Mouse (Mus musculus) bone marrow macrophage, adult 2 months (primary cell): ENCODE data around the gene Mapk1ip1l. TPM values are rescaled to one million over a fixed set of nuclear protein-coding genes. Genes with fewer than 3 reads are reported as not detected.

Source experiments
- H3K27ac ChIP-seq: 2 replicates; pipeline ENCODE4 v1.5.1; 2012; ENCODE audit warnings: low read depth, low read length; ENCODE audit not compliant: insufficient read depth
- H3K4me1 ChIP-seq: 2 replicates; pipeline ENCODE4 v1.6.1; 2012; ENCODE audit warnings: low read length; ENCODE audit not compliant: control insufficient read depth, insufficient read depth
- H3K4me3 ChIP-seq: 2 replicates; pipeline ENCODE4 v1.5.1; 2012; ENCODE audit warnings: mild to moderate bottlenecking, low read length, moderate library complexity; ENCODE audit not compliant: insufficient read depth
- CTCF ChIP-seq: IDR thresholded peaks from 2 replicates; pipeline ENCODE4 v1.5.1; 2012; ENCODE audit warnings: low read depth, mild to moderate bottlenecking, low read length, moderate library complexity
- POLR2A ChIP-seq: IDR thresholded peaks from 2 replicates; pipeline ENCODE4 v1.6.1; 2012; ENCODE audit warnings: mild to moderate bottlenecking, low read depth, low read length, borderline replicate concordance
- polyA plus RNA-seq: library from polyadenylated mRNA; stranded (reverse); fragments of >200 nt; gene quantifications from 2 replicates; pipeline ENCODE4 v1.2.4, GENCODE M21; 2012; ENCODE audit not compliant: missing spikeins, insufficient read depth, insufficient read length

The Mapk1ip1l gene
- polyA plus RNA-seq = 58.0 and 60.7 TPM in 2 replicates

- H3K27ac ChIP-seq = peak within 1 kb of the TSS; percentile 79
- H3K4me1 ChIP-seq = peaks cover 17% of the 10 kb centered on the region
- TF ChIP-seq POLR2A (no peak), CTCF (peak; percentile 43; the same call in 1 of the 2 replicates)
- peak within 1 kb of the TSS; percentile 97 for H3K4me3 ChIP-seq
These were observed at the start of gene Mapk1ip1l for GRCm38 (mm10) chr14:47297785-47298407. Gene Mapk1ip1l, plus strand, starts transcription at chr14:47298266.

GRCm38 (mm10) chr14:47249839-47250238 is 48.2 kb upstream of the Mapk1ip1l start:
- TF ChIP-seq CTCF (no peak), POLR2A (no peak)
- Histone ChIP-seq H3K4me3 (no peak overlapping the region), H3K4me1 (no peaks in the 10 kb centered on the region), H3K27ac (no peak overlapping the region)

- no peak overlapping the region for H3K4me3 ChIP-seq
- H3K4me1 ChIP-seq = no peaks in the 10 kb centered on the region
- H3K27ac ChIP-seq = no peak overlapping the region
- TF ChIP-seq CTCF = no peak
- no peak for TF ChIP-seq POLR2A
These were observed 33.2 kb upstream of the Mapk1ip1l start for GRCm38 (mm10) chr14:47264866-47265265.

GRCm38 (mm10) chr14:47265829-47266228 is 32.2 kb upstream of the Mapk1ip1l start:
- Histone ChIP-seq H3K4me1 (no peaks in the 10 kb centered on the region), H3K4me3 (no peak overlapping the region), H3K27ac (no peak overlapping the region)
- no peak for TF ChIP-seq POLR2A
- TF ChIP-seq CTCF = no peak

GRCm38 (mm10) chr14:47269056-47269455 is 29.0 kb upstream of the Mapk1ip1l start:
- Histone ChIP-seq H3K4me3 (no peak overlapping the region), H3K27ac (no peak overlapping the region), H3K4me1 (no peaks in the 10 kb centered on the region)
- no peak for TF ChIP-seq POLR2A
- TF ChIP-seq CTCF = no peak

GRCm38 (mm10) chr14:47269706-47270105 is 28.4 kb upstream of the Mapk1ip1l start:
- TF ChIP-seq CTCF = no peak
- TF ChIP-seq POLR2A = no peak
- H3K4me3 ChIP-seq = no peak overlapping the region
- H3K27ac ChIP-seq = no peak overlapping the region
- no peaks in the 10 kb centered on the region for H3K4me1 ChIP-seq

GRCm38 (mm10) chr14:47273751-47274150 is 24.3 kb upstream of the Mapk1ip1l start:
- TF ChIP-seq POLR2A (no peak), CTCF (no peak)
- H3K4me1 ChIP-seq = 0 out of 2 replicates have a peak, but pooled peaks cover 2% of the 10 kb centered on the region
- no peak overlapping the region for H3K4me3 ChIP-seq
- no peak overlapping the region for H3K27ac ChIP-seq

- Histone ChIP-seq H3K27ac (no peak overlapping the region), H3K4me1 (0 out of 2 replicates have a peak, but pooled peaks cover 2% of the 10 kb centered on the region), H3K4me3 (peak overlapping the region; percentile 87)
- no peak for TF ChIP-seq CTCF
- no peak for TF ChIP-seq POLR2A
These were observed 22.6 kb upstream of the Mapk1ip1l start for GRCm38 (mm10) chr14:47275417-47275816.

GRCm38 (mm10) chr14:47276036-47276603 is 21.9 kb upstream of the Mapk1ip1l start:
- peak overlapping the region; percentile 87 for H3K4me3 ChIP-seq
- H3K4me1 ChIP-seq = 0 out of 2 replicates have a peak, but pooled peaks cover 2% of the 10 kb centered on the region
- peak overlapping the region; percentile 34 for H3K27ac ChIP-seq
- TF ChIP-seq POLR2A (no peak), CTCF (no peak)
